Mouse (Mus musculus): Measurements from ENCODE around the gene Slc25a33. TPM values are rescaled to one million over a fixed set of nuclear protein-coding genes. Genes with fewer than 3 reads are reported as not detected.

Slc25a33 gene
- polyA plus RNA-seq, 1 experiment = 24.2 TPM

- no peak overlapping the region for H3K27ac ChIP-seq (replicated peaks; ENCODE audit: low read depth, low read length)
- no peaks in the 10 kb centered on the region for H3K4me1 ChIP-seq (ENCODE audit: control insufficient read depth, insufficient read depth, insufficient read length, low read length)
- H3K4me3 ChIP-seq (ENCODE audit: insufficient read depth, low read depth, low read length) = no peak overlapping the region
Measured at GRCm38 (mm10) chr4:149711485-149711884, 62.6 kb downstream of the Slc25a33 start.

DNA sequence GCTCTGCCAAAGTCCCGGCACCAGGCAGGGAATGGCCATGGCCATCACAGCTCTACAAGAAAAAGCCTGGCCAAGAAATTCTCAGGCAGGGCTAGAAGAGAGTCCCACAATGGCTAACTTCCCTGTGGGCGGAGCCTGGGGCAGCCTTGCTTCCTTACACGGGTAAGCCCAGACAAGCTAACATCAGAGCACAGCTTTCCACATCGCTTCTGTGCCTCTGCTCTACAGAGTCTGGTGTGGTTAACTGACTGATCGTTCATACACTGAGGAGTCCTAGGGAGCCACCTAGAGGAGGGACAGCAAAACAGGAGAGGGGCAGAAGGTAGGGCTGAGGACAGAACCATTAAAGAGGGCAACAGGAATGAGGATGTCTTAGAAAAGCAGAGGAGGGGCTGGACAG lies 63.6 kb downstream of the Slc25a33 start:
- H3K4me3 ChIP-seq (ENCODE audit: insufficient read depth, low read depth, low read length) = no peak overlapping the region
- H3K4me1 ChIP-seq (ENCODE audit: control insufficient read depth, insufficient read depth, insufficient read length, low read length) = no peaks in the 10 kb centered on the region
- no peak overlapping the region for H3K27ac ChIP-seq (replicated peaks; ENCODE audit: low read depth, low read length)

DNA sequence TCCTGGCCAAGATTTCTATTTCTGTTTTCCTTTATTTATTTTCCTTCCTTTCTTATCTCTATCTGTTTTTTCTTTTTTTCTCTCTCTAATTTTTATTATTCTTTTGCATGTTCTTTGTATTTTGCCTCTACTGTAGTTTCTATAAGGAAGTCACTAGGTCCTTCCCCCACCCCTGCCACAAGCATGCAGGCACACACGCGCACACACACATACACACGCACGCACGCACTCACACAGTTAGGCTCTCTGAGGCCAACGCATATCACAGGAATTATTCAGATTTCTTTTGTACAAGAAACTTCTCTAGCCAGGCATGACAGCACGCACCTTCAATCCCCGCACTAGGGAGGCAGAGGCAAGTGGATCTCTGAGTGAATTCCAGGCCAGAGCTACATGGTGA lies 68.1 kb downstream of the Slc25a33 start:
- Histone ChIP-seq H3K4me1 (ENCODE audit: control insufficient read depth, insufficient read depth, insufficient read length, low read length) (no peaks in the 10 kb centered on the region), H3K27ac (replicated peaks; ENCODE audit: low read depth, low read length) (no peak overlapping the region), H3K4me3 (ENCODE audit: insufficient read depth, low read depth, low read length) (no peak overlapping the region)

GRCm38 (mm10) chr4:149705298-149705697 lies 68.8 kb downstream of the Slc25a33 start:
- H3K4me1 ChIP-seq (ENCODE audit: control insufficient read depth, insufficient read depth, insufficient read length, low read length) = no peaks in the 10 kb centered on the region
- H3K4me3 ChIP-seq (ENCODE audit: insufficient read depth, low read depth, low read length) = no peak overlapping the region
- no peak overlapping the region for H3K27ac ChIP-seq (replicated peaks; ENCODE audit: low read depth, low read length)

DNA sequence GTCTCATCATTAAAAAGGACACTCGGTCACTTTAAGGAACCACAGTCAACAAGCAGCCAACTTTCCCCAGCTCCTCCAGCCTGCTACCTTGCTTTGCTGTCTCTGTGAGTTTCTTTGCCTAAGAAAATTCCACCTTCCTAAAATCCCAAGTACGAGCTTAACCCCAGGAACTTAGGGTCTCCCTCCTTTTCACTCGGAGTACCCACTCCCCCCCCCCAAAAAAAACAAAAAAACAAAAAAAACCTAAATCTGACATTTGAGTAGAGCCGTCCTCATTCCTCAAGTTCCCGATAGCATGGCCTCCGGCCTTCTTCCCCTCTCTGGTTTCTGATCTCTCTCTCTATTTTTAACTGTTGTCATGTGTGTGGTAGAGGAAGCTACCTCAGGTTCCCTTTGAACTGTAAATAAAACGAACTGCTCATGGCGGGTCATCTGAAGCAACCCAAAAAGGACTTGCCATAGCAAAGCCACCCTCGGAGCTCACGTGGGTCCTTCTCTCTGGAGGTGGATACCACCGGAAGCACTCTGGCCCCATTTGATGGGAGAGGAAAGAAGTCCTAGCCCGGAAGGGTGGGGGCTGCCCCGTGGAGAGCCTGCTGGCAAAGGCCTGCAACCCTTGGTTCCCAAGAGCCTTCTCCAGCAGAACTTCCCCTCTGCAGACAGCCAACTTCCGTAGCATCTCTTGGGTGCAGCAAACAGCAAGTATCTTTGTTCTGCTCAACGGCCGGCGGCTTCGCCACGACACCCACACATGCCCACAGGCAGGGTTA lies 71.7 kb downstream of the Slc25a33 start, which contains the start of gene Pik3cd:
Gene Pik3cd, minus strand, starts transcription at position 362 of the 770 bp plus-strand sequence.
- H3K4me1 ChIP-seq (ENCODE audit: control insufficient read depth, insufficient read depth, insufficient read length, low read length) = no peaks in the 10 kb centered on the region
- peak within 1 kb of the TSS; percentile 21 for H3K4me3 ChIP-seq (ENCODE audit: insufficient read depth, low read depth, low read length)
- peak within 1 kb of the TSS; percentile 75 for H3K27ac ChIP-seq (replicated peaks; ENCODE audit: low read depth, low read length)

- Histone ChIP-seq H3K27ac (replicated peaks; ENCODE audit: low read depth, low read length) (peak overlapping the region; percentile 75), H3K4me3 (ENCODE audit: insufficient read depth, low read depth, low read length) (peak overlapping the region; percentile 21), H3K4me1 (ENCODE audit: control insufficient read depth, insufficient read depth, insufficient read length, low read length) (no peaks in the 10 kb centered on the region)
Measured at GRCm38 (mm10) chr4:149701426-149702209, 72.5 kb downstream of the Slc25a33 start.

DNA sequence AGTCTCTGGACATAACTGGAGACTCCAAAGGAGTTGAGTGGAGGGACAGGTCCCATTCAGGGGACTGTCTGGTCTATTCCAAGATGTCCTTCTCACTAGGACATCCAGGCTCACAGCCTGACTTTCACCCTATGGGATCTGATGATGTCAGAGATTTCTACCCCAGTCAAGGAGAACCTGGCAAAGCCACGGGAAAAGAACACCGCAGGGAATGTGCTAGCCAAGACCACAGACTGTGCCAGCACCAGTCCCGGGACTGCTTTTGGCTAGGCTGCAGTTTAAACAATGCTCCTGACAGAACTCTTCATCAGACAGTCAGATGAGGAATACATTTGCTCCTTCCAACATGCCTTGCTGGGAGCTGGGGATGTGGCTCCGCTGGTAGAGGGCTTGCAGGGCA lies 74.1 kb downstream of the Slc25a33 start:
- no peaks in the 10 kb centered on the region for H3K4me1 ChIP-seq (ENCODE audit: control insufficient read depth, insufficient read depth, insufficient read length, low read length)
- H3K27ac ChIP-seq (replicated peaks; ENCODE audit: low read depth, low read length) = no peak overlapping the region
- no peak overlapping the region for H3K4me3 ChIP-seq (ENCODE audit: insufficient read depth, low read depth, low read length)

DNA sequence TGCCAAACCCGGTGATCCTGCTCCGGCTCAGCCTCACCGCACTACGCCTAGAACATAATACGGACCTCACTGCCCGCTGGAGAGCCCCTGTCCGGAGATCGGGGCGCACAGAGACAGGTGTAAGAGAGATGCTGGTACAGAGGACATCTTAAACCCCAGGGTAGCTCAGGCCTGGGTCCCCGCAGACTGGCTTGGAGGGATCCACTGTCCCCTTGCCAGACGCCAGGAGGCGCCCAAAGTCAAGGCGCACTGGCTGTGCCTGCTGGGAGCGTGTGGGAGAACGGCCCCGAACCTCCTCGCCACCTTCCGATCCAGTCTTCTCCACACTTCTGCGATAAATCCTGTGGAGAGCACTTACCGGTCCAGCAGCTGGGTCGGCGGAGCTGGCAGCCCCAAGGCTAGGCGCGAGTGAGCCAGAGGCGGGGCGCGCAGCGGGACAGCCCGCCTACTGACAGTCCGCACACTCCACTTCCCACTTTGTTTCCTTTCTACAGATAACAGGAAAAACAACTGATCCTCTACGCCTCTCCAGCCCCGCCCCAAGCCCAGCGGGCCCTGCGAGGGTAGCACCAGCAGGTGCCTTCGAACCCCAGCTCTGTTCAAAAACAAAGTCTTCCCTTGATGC lies 75.8 kb downstream of the Slc25a33 start:
- H3K27ac ChIP-seq (replicated peaks; ENCODE audit: low read depth, low read length) = peak overlapping the region; percentile 37

DNA sequence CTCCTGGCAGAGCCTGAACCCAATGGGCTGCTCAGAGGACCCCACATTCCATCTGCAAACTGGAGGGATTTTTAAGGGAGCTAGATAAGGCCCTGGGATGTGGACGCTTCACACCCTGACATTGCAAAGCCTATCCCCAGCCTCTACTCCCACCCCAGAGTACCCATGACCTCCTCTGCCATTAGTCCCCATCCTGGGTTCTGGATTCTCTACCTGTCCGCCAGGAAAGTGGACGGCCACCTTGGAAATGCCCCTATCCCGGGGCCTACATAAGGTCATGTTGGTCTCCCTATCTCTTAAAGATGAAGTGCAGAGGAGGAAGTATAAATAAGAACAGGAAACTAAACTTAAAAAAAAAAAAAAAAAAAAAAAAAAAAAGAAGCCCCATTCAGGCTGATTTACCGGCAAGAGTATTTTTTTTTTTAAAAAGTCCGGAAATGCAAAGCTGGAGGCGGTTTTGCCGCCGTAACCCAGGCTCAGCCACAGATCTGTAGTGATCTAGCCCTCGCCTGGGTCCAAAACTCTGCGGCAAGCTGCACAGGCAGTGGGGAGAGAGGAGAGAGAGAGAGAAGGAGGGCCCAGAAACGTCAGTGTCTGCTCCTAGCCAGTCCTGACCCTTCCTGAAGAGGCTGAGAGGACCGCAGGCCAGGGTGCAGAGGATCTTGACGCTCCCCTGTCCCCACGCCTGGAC lies 76.4 kb downstream of the Slc25a33 start:
- Histone ChIP-seq H3K27ac (replicated peaks; ENCODE audit: low read depth, low read length) (peak overlapping the region; percentile 37), H3K4me1 (ENCODE audit: control insufficient read depth, insufficient read depth, insufficient read length, low read length) (no peaks in the 10 kb centered on the region), H3K4me3 (ENCODE audit: insufficient read depth, low read depth, low read length) (peak overlapping the region; percentile 60)

More for the DNA sequence above, 75.8 kb downstream of the Slc25a33 start:
- H3K4me3 ChIP-seq (ENCODE audit: insufficient read depth, low read depth, low read length) = peak overlapping the region; percentile 60
- H3K4me1 ChIP-seq (ENCODE audit: control insufficient read depth, insufficient read depth, insufficient read length, low read length) = no peaks in the 10 kb centered on the region

DNA sequence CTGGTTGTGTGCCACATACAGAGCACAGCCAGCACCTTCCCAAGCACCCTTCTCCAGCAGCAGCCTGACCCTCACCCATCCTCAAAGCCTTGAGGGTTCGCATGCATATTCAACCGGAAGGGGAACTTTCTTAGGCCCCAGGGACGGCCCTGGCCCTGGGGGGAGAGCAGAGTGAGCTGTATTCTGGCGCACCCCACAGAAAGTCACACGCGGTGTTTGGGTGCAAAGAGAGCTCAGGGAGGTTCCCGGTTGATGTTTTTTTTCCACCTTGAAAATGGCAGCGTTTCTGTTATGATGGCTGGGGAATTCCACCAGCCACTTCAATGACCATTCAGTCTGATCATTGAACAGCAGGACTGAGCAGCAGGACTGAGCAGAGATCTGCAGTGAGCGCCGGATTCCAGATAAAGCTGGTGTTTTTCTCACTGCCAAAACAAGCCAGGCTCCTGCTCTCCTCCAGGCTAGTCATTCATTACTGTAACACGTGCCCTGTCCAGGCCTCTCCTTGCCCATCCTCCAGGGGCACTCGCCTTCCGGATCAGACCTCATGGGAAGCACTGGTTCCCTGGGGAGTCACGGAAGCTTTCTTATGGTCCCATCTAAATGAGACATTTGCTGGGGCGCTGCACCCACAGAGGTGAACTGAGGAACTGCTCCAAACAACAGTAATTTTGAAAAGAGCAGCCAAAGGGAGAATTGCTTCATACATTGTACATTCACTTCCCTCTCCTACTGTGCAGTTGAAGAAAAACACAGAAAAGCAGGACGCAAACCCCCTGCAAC lies 77.7 kb downstream of the Slc25a33 start:
- no peak overlapping the region; the same call in 1 of the 2 replicates for H3K27ac ChIP-seq (replicated peaks; ENCODE audit: low read depth, low read length)
- peak overlapping the region; percentile 23; the same call in 1 of the 2 replicates for H3K4me3 ChIP-seq (ENCODE audit: insufficient read depth, low read depth, low read length)

More for the DNA sequence above, 77.7 kb downstream of the Slc25a33 start:
- no peaks in the 10 kb centered on the region for H3K4me1 ChIP-seq (ENCODE audit: control insufficient read depth, insufficient read depth, insufficient read length, low read length)

Other genes starting within 250 kb of the Slc25a33 start
- gene Clstn1, start 187.8 kb downstream of the Slc25a33 start, polyA plus RNA-seq (2012; ENCODE audit: insufficient read depth, insufficient read length, missing spikeins) = 15.4 and 16.9 TPM in 2 replicates
- gene Pik3cd, start 71.7 kb downstream of the Slc25a33 start, polyA plus RNA-seq (2012; ENCODE audit: insufficient read depth, insufficient read length, missing spikeins) = 0.96 and 1.6 TPM in 2 replicates
- 9.2 and 9.6 TPM in 2 replicates for gene Tmem201, start 36.2 kb downstream of the Slc25a33 start, polyA plus RNA-seq (2012; ENCODE audit: insufficient read depth, insufficient read length, missing spikeins)
- gene Spsb1, start 180.8 kb upstream of the Slc25a33 start, polyA plus RNA-seq (2012; ENCODE audit: insufficient read depth, insufficient read length, missing spikeins) = 24.3 and 32.5 TPM in 2 replicates
- 66.4 and 85.8 TPM in 2 replicates for gene H6pd, start 234.7 kb upstream of the Slc25a33 start, polyA plus RNA-seq (2012; ENCODE audit: insufficient read depth, insufficient read length, missing spikeins)